Mouse (Mus musculus) embryonic fibroblast, embryonic 13.5 days (primary cell): ENCODE data around the gene Kalrn.

Source experiments
- CTCF ChIP-seq: IDR thresholded peaks from 2 replicates; pipeline ENCODE4 v1.5.1; 2011; ENCODE audit warnings: mild to moderate bottlenecking, control low read depth, low read length, moderate library complexity, borderline replicate concordance; ENCODE audit not compliant: insufficient read depth
- POLR2A ChIP-seq: IDR thresholded peaks from 2 replicates; pipeline ENCODE4 v1.6.1; 2011; ENCODE audit warnings: low read depth, mild to moderate bottlenecking, control low read depth, low read length, moderate library complexity

- no peak for TF ChIP-seq CTCF
- TF ChIP-seq POLR2A, result no peak
Observed at GRCm38 (mm10) chr16:34099795-34100194, 473.5 kb downstream of the Kalrn start.
